Mouse (Mus musculus): ENCODE results near the gene Cdk18. TPM values are rescaled to one million over a fixed set of nuclear protein-coding genes. Genes with fewer than 3 reads are reported as not detected.
"Not testable (repeated sequence)": the region's sequence is repeated elsewhere in the genome, so short reads cannot be mapped to it uniquely, and the experiment has no call there.

The Cdk18 gene
- polyA plus RNA-seq, 1 experiment from 2014 or later: 9.0 TPM

DNA sequence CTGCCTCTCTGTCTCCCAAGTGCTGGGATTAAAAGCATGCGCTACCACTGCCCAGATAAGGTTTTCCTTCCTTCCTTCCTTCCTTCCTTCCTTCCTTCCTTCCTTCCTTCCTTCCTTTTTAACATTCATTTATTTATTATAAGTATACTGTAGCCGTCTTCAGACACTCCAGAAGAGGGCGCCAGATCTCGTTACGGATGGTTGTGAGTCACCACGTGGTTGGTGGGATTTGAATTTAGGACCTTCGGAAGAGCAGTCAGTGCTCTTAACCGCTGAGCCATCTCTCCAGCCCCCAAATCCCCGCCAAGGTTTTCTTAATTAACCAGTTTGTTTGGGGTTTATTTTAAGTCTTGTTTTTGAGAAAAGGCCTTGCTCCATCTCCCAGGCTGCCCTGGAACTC lies 23.1 kb upstream of the Cdk18 start:
- H3K36me3 ChIP-seq (ENCODE audit: control insufficient read depth, insufficient read depth, low read length); H3K9ac ChIP-seq (ENCODE audit: low read length); H3K4me3 ChIP-seq (ENCODE audit: low read length); H3K9me3 ChIP-seq (ENCODE audit: control insufficient read depth, low read length); H3K27me3 ChIP-seq (ENCODE audit: control insufficient read depth, insufficient read depth, low read depth, low read length); ATAC-seq (ENCODE audit: low read depth); H3K4me2 ChIP-seq (ENCODE audit: low read depth, low read length); H3K27ac ChIP-seq (ENCODE audit: low read length): not testable (repeated sequence)
- WGBS: 57% methylated on average over 9 of the region's 9 CpGs
- peaks cover 11% of the 10 kb centered on the region for H3K4me1 ChIP-seq (replicated peaks; ENCODE audit: control insufficient read depth, insufficient read depth, low read length)

DNA sequence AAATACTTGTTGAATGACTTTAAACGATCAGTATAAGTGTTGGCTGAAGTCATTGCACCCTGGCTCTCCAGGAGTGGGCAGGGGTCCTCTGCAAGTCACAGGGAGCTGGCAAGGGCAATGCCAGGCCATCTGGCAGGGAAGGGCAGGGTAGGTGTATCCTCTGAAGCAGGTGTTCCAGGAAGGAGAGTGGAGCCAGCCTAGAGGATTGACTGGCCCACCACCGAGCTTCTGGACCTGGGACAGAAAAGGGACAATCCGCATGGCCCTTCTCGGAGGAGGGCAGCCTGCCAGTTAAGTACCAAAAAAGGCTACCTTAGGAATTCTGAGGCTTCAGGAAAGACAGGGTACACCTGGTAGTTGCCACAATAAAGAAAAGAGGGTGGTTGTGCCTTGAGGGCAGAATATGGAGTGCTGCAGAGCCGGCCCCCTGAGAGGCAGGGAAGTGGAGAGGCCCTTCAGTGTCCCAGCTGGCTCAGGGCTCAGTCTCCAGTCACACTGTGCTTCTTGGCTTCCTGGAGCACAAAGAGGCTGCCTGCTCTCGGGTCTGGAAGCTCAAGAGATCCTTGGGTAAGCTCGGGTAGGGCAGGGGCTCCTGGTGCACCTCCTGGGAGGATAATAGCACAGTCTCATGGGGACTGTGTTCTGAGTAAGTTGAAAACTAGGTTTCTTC lies 21.9 kb upstream of the Cdk18 start:
- 0 out of 2 replicates have a peak, but pooled peaks cover 2% of the 10 kb centered on the region for H3K27me3 ChIP-seq (ENCODE audit: control insufficient read depth, insufficient read depth, low read depth, low read length)
- H3K4me2 ChIP-seq (ENCODE audit: low read depth, low read length): no peak overlapping the region
- no peak overlapping the region for H3K4me3 ChIP-seq (ENCODE audit: low read length)
- H3K4me1 ChIP-seq (replicated peaks; ENCODE audit: control insufficient read depth, insufficient read depth, low read length): peaks cover 13% of the 10 kb centered on the region
- H3K36me3 ChIP-seq (ENCODE audit: control insufficient read depth, insufficient read depth, low read length): no peaks in the 10 kb centered on the region
- H3K27ac ChIP-seq (ENCODE audit: low read length): peak overlapping the region; percentile 27
- H3K9ac ChIP-seq (ENCODE audit: low read length): no peak overlapping the region
- peak; percentile 80 for ATAC-seq (ENCODE audit: low read depth)
- H3K9me3 ChIP-seq (ENCODE audit: control insufficient read depth, low read length): peaks cover 2% of the 10 kb centered on the region; the same call in 1 of the 2 replicates
- WGBS: 33% methylated on average over 7 of the region's 7 CpGs

DNA sequence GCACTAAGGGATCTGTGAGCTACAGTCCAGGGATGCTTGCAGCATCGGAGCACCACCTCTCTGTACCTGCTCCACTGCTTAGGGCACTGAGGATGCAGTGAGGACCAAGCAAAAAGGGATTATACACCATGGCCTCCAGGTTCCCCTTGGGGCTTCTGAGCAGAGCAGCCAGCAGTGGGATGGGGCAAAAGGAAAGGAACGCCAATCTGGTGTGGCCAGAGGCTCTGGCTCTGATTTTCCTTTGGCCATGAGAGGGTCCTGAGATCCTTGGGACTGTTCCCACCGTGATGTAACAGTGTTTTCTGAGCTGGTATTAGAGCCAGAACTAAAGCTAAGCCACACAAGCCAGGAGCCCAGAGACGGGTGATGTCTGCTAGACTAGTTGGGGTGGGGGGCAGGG lies 20.2 kb upstream of the Cdk18 start:
- Histone ChIP-seq H3K27me3 (ENCODE audit: control insufficient read depth, insufficient read depth, low read depth, low read length) (0 out of 2 replicates have a peak, but pooled peaks cover 2% of the 10 kb centered on the region), H3K4me3 (ENCODE audit: low read length) (no peak overlapping the region), H3K9me3 (ENCODE audit: control insufficient read depth, low read length) (no peaks in the 10 kb centered on the region), H3K27ac (ENCODE audit: low read length) (no peak overlapping the region), H3K4me1 (replicated peaks; ENCODE audit: control insufficient read depth, insufficient read depth, low read length) (peaks cover 13% of the 10 kb centered on the region), H3K9ac (ENCODE audit: low read length) (no peak overlapping the region), H3K4me2 (ENCODE audit: low read depth, low read length) (no peak overlapping the region), H3K36me3 (ENCODE audit: control insufficient read depth, insufficient read depth, low read length) (no peaks in the 10 kb centered on the region)
- WGBS: 53% methylated on average over 4 of the region's 4 CpGs
- no peak for ATAC-seq (ENCODE audit: low read depth)

DNA sequence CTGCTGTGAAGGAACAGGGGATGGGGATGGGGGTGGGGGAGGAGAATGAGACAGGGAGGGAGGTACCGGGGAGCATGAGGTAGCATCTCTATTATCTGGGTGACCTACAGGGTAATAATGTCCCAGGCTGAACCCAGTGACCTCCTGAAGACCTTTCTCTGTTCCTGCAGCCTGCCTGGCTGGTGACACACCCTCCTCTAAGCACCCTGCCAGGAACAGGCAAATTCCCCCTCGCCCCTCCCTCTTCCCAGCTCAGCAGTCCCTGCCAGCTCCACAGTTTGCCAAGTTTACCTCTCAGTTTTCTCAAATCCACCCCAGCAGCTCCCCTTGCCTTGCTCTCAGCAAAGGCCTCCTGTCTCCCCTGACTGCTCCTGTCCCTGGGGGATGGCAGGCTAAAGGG lies 19.3 kb upstream of the Cdk18 start:
- Histone ChIP-seq H3K4me2 (ENCODE audit: low read depth, low read length) (no peak overlapping the region), H3K4me3 (ENCODE audit: low read length) (no peak overlapping the region), H3K9me3 (ENCODE audit: control insufficient read depth, low read length) (no peaks in the 10 kb centered on the region), H3K27ac (ENCODE audit: low read length) (no peak overlapping the region), H3K36me3 (ENCODE audit: control insufficient read depth, insufficient read depth, low read length) (no peaks in the 10 kb centered on the region), H3K27me3 (ENCODE audit: control insufficient read depth, insufficient read depth, low read depth, low read length) (0 out of 2 replicates have a peak, but pooled peaks cover 2% of the 10 kb centered on the region), H3K9ac (ENCODE audit: low read length) (no peak overlapping the region), H3K4me1 (replicated peaks; ENCODE audit: control insufficient read depth, insufficient read depth, low read length) (peaks cover 13% of the 10 kb centered on the region)
- 17% methylated on average over 1 of the region's 2 CpGs for WGBS
- ATAC-seq (ENCODE audit: low read depth): peak; percentile 27; the same call in 1 of the 2 replicates

DNA sequence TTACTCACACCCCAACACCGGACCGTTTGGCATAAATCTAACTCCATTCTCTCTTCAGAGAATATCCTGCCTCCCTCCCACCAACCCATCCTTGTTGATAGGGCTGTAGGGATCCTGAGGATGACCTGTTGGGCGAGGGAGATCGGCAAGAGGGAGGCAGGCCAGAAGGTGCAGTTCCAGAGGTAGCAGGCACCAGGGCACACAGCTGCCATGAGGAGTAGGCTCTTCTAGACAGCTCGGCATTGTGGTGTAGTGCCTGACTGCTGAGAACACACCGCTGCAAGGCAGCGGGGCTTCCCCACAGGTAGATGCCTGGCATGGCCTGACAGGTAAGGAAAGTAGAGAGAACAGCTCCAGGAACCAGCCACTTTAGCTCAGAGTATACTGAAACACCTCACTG lies 18.3 kb upstream of the Cdk18 start:
- H3K9ac ChIP-seq (ENCODE audit: low read length): no peak overlapping the region
- H3K4me1 ChIP-seq (replicated peaks; ENCODE audit: control insufficient read depth, insufficient read depth, low read length): peaks cover 13% of the 10 kb centered on the region
- H3K4me3 ChIP-seq (ENCODE audit: low read length): no peak overlapping the region
- no peaks in the 10 kb centered on the region for H3K9me3 ChIP-seq (ENCODE audit: control insufficient read depth, low read length)
- no peak for ATAC-seq (ENCODE audit: low read depth)
- H3K27ac ChIP-seq (ENCODE audit: low read length): no peak overlapping the region
- H3K4me2 ChIP-seq (ENCODE audit: low read depth, low read length): no peak overlapping the region
- no peaks in the 10 kb centered on the region for H3K36me3 ChIP-seq (ENCODE audit: control insufficient read depth, insufficient read depth, low read length)
- H3K27me3 ChIP-seq (ENCODE audit: control insufficient read depth, insufficient read depth, low read depth, low read length): 0 out of 2 replicates have a peak, but pooled peaks cover 2% of the 10 kb centered on the region
- WGBS: 29% methylated on average over 7 of the region's 7 CpGs

DNA sequence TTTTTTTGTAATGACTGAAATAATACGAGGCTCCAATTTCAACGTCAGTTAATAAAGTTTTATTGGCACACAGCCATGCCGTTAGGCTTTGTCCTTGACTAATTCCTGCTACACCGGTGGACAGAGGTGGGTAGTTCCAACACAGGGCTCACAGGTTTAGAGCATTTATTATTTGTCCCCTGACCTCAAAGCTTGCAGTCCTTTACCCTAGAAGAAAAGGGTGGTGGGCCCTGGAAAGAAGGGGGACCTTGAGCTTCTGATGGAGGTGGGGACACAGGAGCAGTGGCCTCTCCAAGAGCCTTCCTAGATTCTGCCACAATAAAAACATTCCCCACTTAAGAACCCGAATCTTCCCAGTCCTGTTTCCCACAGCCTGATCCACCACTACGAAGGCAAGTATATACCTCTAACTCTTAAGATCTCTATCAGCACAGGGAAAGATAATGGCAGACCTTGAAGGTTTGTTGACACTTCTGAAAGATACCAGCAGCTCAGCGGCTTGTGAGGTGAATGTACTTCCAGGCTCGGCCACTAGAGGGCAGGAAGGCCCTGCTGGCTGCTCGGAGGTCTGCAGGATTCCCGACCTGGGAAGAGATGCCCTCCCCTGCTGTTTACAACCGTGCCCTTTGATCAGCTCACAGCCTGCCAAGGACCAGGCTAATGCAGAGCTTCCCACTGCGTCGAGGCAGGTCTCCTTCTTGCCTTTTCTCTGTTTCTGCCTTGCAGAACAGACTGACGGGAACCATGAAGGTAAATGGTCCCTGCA lies 17.7 kb upstream of the Cdk18 start:
- H3K36me3 ChIP-seq (ENCODE audit: control insufficient read depth, insufficient read depth, low read length): no peaks in the 10 kb centered on the region
- H3K4me2 ChIP-seq (ENCODE audit: low read depth, low read length): peak overlapping the region; percentile 4; the same call in 1 of the 2 replicates
- ATAC-seq (ENCODE audit: low read depth): peak; percentile 26; the same call in 1 of the 2 replicates
- H3K4me1 ChIP-seq (replicated peaks; ENCODE audit: control insufficient read depth, insufficient read depth, low read length): peaks cover 13% of the 10 kb centered on the region
- 16% methylated on average over 14 of the region's 14 CpGs for WGBS
- H3K27me3 ChIP-seq (ENCODE audit: control insufficient read depth, insufficient read depth, low read depth, low read length): 0 out of 2 replicates have a peak, but pooled peaks cover 2% of the 10 kb centered on the region
- H3K9ac ChIP-seq (ENCODE audit: low read length): no peak overlapping the region
- H3K4me3 ChIP-seq (ENCODE audit: low read length): no peak overlapping the region
- no peaks in the 10 kb centered on the region for H3K9me3 ChIP-seq (ENCODE audit: control insufficient read depth, low read length)
- H3K27ac ChIP-seq (ENCODE audit: low read length): no peak overlapping the region

DNA sequence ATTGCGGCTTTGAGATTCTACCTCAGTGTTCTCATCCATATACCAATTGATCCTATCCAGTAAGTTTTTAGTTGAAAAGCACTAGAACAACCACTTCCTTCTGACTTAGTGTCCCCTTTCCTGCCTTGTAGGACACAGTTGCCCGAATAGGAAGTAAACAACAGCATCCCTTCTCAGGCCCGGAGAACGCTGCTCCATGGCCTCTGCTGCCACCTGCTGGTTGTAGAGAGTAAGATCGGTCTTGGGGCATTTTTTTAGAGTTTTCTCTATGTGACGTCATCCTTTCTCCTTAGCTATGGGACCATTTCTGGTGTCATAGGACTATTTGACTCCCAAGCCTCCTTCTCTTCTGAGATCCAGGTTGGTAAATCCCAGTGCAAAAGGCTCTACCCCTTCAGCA lies 16.3 kb upstream of the Cdk18 start:
- Histone ChIP-seq H3K4me2 (ENCODE audit: low read depth, low read length) (0 out of 2 replicates have a peak overlapping the region, but pooled peaks have one; percentile 12), H3K9me3 (ENCODE audit: control insufficient read depth, low read length) (no peaks in the 10 kb centered on the region), H3K4me1 (replicated peaks; ENCODE audit: control insufficient read depth, insufficient read depth, low read length) (peaks cover 10% of the 10 kb centered on the region), H3K27ac (ENCODE audit: low read length) (no peak overlapping the region), H3K36me3 (ENCODE audit: control insufficient read depth, insufficient read depth, low read length) (no peaks in the 10 kb centered on the region), H3K9ac (ENCODE audit: low read length) (no peak overlapping the region), H3K27me3 (ENCODE audit: control insufficient read depth, insufficient read depth, low read depth, low read length) (0 out of 2 replicates have a peak, but pooled peaks cover 2% of the 10 kb centered on the region), H3K4me3 (ENCODE audit: low read length) (no peak overlapping the region)
- 9% methylated on average over 6 of the region's 6 CpGs for WGBS
- peak; percentile 24; the same call in 1 of the 2 replicates for ATAC-seq (ENCODE audit: low read depth)

DNA sequence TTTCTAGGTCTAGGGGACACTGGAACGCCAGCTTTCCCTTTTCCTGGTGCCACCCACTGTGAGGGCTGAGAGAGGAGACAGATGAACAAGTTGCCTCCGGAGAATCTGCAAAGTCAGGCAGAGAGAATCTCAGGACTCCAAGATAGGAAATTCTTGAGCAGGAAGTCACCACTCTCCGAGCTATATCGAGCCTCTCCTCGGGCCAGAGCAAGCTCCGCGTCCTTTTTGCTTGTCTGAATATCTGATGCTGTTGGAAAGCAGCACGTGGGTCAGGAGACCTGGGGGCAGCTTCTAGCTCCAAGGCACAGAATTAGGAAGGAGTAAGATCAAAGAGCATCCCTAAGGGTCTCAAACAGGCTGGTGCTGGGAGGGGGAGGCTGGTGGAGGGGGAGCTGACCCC lies 14.2 kb upstream of the Cdk18 start:
- Histone ChIP-seq H3K36me3 (ENCODE audit: control insufficient read depth, insufficient read depth, low read length) (no peaks in the 10 kb centered on the region), H3K4me3 (ENCODE audit: low read length) (no peak overlapping the region), H3K27ac (ENCODE audit: low read length) (no peak overlapping the region), H3K4me2 (ENCODE audit: low read depth, low read length) (no peak overlapping the region), H3K4me1 (replicated peaks; ENCODE audit: control insufficient read depth, insufficient read depth, low read length) (peaks cover 17% of the 10 kb centered on the region), H3K9me3 (ENCODE audit: control insufficient read depth, low read length) (no peaks in the 10 kb centered on the region), H3K9ac (ENCODE audit: low read length) (no peak overlapping the region), H3K27me3 (ENCODE audit: control insufficient read depth, insufficient read depth, low read depth, low read length) (0 out of 2 replicates have a peak, but pooled peaks cover 2% of the 10 kb centered on the region)
- WGBS: 32% methylated on average over 8 of the region's 8 CpGs
- ATAC-seq (ENCODE audit: low read depth): no peak

DNA sequence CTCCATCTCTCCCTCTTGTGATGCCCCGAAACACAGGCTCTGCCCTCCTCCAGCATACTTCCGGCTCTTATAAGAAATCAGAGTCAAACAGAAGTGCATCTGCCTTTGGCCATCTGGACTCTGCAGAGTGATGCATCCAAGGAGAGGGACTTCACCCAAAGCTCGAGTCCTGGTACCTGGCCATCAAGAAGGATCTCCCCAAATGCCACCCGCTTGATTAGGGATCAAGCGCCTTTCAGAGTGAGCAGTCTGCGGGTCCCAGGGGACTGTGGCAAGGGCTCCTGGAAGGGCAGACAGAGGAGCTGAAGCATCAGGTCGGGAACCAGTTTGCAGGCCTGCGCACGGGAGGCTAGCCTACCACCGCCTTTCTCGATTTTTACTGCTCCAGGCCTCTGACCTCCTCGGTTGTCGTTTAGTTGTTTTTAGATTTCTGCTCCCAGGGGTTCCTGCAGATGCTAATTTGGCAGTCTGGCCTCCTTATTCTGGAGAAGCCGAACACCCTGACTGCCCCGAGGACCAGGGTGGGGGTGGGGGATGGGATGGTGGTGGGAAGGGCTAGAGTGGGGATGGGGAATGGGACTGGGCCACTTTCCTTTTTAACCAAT lies 13.7 kb upstream of the Cdk18 start:
- H3K9me3 ChIP-seq (ENCODE audit: control insufficient read depth, low read length): no peaks in the 10 kb centered on the region
- no peak overlapping the region for H3K4me3 ChIP-seq (ENCODE audit: low read length)
- 67% methylated on average over 15 of the region's 15 CpGs for WGBS
- ATAC-seq (ENCODE audit: low read depth): no peak
- H3K27ac ChIP-seq (ENCODE audit: low read length): no peak overlapping the region
- 0 out of 2 replicates have a peak, but pooled peaks cover 2% of the 10 kb centered on the region for H3K27me3 ChIP-seq (ENCODE audit: control insufficient read depth, insufficient read depth, low read depth, low read length)
- H3K4me1 ChIP-seq (replicated peaks; ENCODE audit: control insufficient read depth, insufficient read depth, low read length): peaks cover 17% of the 10 kb centered on the region
- no peaks in the 10 kb centered on the region for H3K36me3 ChIP-seq (ENCODE audit: control insufficient read depth, insufficient read depth, low read length)
- H3K9ac ChIP-seq (ENCODE audit: low read length): no peak overlapping the region
- no peak overlapping the region for H3K4me2 ChIP-seq (ENCODE audit: low read depth, low read length)
